Mouse (Mus musculus) cerebellum, adult 11-12 months (tissue): ENCODE measurements around the gene Manba.

Source experiments
- DNase-seq: peaks from one replicate; pipeline ENCODE4 v3.0.0; 2022

Manba gene

DNA sequence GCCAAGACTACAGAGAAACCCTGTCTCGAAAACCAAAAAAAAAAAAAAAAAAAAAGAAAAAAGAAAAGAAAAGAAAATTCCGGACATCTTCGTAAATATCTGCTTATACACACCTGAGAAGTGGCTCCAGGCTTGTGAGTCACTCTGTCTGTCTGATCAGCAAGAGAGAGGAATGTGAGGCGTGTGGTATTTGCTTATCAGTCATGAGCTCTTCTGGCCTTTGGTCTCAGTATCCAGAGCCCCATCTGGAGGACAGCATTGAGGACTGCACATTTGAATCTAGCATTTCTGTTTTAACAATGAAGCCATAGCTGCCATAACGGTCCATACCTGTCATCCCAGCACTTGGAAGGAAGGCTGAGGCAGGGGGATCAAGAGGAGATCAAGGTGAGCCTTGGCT, 48.7 kb downstream of the Manba start:
- DNase-seq: no peak

GRCm38 (mm10) chr3:135546212-135546923, 61.0 kb downstream of the Manba start:
- no peak for DNase-seq

DNA sequence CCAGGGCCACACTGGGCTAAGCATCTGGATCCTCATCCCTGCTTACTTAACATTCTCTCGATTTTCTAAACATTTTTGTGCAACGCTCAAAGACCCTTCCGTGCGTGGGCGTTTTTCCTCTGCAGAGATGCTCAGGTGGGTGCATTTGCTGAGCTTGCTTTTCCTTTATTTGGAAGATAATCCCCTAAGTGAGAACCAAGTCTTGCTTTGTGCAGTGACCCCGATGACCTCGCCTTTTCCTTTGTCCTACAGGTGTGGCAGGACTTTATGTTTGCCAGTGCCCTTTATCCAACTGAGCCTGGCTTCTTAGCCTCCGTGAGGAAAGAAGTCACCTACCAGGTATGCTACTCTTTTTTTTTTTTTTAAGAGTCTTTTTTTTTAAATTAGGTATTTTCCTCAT, 61.9 kb downstream of the Manba start:
- DNase-seq: no peak

- no peak for DNase-seq
Measured at GRCm38 (mm10) chr3:135552874-135553273, 67.5 kb downstream of the Manba start.

GRCm38 (mm10) chr3:135555192-135555591, 69.8 kb downstream of the Manba start:
- no peak for DNase-seq

- DNase-seq: no peak
Measured at GRCm38 (mm10) chr3:135556052-135556587, 70.7 kb downstream of the Manba start.

DNA sequence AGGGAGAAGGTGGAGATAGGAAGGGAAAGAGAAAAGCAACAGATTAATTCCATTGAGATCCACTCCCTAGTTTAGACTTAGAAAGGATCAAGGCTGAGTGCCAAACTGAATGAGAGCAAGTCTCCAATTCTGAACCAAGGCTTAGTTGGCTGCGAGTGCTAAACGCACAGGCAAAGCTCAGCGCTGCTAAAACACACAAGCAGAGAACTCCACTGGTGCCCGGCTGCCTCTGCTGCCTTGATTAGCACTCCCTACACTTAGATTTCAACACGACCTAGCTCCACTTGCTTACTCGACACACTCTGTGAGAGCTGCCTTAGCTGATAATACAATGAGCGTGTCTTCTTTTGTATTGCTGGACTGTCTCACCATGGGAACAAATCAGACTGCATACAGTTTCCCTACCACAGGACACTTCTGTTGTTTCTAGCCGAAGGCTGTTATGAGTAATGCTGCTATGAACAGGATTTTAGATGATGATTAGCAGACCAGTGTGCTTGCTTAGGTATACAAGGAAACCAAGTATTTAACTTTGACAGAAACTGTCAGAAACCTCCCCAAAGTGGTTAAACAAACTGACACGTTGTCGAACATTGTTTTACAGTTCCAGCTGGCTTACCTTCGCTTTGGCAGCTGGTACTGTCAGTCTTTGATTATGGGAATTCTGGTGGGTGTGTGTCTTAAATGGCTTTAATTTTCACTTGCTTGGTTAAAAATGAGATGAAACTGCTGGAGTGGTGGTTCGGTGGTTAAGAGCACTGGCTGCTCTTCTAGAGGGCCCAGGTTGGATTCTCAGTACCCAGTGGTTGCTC, 71.6 kb downstream of the Manba start:
- DNase-seq: no peak

DNA sequence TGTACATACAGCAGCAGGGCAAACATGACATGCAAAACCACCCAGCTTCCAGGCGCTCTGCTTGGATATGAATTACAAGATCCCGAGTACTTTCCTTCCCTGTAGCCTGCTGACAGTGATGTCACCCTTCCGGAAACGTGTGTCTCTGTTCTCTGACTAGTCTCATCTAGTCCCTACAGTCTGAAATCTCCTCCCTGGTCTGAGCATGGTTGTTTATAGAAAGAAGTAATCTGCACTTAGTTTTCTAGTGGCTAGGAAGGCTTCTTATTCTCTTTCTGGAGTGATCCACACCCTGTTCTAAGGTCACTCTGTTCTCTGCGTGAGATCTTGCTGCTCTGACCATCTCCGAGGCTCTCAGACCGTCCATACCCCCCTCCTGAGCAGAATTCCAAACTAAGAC, 76.6 kb downstream of the Manba start:
- DNase-seq: no peak

DNA sequence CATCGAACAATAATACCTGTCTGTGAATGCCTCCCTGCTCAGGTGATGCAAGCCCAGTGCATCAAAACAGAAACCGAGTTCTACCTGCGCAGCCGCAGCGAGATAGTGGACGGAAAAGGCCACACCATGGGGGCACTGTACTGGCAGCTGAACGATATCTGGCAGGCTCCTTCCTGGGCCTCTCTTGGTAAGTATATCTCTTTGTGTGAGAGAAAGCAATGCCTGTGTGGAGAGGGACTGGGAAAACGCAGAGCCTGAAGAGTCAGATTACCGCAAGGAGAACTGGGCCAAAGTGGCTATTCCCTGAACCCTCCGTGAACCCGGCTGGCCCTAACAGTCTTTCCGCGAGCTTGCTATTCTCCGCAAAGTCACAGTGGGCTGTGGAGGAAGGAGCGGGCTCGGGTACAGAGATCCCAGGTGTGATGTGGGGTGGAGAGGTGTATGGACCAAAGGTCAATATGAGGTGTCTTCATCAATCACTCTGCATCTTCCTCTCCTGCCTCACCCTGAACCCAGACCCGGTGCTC, 77.8 kb downstream of the Manba start:
- no peak for DNase-seq

- DNase-seq: no peak
Measured at GRCm38 (mm10) chr3:135564706-135565105, 79.3 kb downstream of the Manba start.

GRCm38 (mm10) chr3:135565306-135565705, 79.9 kb downstream of the Manba start:
- no peak for DNase-seq

- DNase-seq: no peak
Measured at GRCm38 (mm10) chr3:135567888-135568287, 82.5 kb downstream of the Manba start.

DNA sequence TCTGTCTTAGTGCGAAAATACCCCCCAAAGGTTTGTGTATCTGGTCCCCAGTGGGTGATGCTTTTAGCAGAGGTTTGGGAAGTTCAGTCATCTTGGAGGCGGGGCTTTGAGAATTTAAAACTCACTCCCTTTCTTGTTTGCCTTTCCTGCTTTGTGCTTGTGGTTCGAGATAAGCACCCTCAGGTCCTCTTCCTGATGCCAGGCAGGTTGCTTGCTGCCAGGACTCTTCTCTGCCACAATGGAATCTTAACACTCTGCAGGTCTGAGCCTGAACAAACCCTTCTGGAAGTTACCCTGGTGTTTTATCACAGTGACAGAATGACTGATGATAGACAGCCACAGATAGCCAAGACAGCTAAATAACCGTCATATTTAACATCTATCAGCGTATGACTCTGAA, 83.2 kb downstream of the Manba start:
- no peak for DNase-seq

- no peak for DNase-seq
Measured at GRCm38 (mm10) chr3:135571540-135571939, 86.1 kb downstream of the Manba start.

- DNase-seq: no peak
Measured at GRCm38 (mm10) chr3:135573051-135573450, 87.6 kb downstream of the Manba start.

- no peak for DNase-seq
Measured at GRCm38 (mm10) chr3:135575126-135575525, 89.7 kb downstream of the Manba start.

DNA sequence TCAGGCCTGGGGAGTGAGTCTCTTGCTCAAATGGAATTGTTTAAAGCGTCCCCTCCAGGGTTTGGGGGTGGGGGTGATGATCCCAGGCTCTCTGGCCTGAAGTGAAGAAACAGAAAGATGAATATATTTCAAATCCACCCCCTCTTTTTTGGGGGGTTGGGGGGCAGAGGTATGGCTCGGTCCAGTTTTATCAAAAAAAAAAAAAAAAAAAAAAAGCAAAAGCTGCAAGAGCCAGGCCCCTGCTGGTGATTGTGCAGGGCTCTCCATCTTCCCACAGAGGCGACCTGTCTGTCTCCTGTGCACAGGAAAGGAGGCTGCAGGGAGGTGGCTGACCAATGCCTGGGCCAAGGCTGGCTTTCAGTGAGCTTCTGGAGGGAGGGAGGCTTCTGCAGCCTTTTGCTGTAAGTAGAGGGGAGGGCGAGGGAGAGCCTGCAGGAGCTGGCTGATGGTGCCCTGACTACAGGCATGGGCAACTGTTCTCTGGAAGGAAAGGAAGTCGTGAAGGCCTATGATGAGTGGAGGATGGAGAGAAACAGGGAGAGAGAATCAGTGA, 93.3 kb downstream of the Manba start:
- no peak for DNase-seq

DNA sequence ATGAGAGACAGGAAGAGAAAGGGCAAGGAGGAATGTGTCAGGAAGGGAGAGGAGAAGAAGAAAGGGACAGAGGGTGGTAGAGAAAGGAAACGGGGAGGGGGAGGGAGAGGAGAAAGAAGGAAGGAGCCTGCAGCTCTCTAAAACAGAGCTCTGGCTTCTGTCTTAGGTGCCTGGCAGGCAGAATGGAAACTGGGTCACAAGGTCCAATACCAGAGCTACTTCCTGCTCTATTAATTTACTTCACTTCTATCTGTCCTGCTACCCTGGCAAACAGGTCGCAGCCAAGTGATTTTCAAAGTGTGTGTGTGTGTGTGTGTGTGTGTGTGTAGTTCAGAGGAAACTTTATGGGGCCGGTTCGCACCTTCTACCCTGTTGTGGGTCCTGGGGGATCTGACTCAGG, 93.8 kb downstream of the Manba start:
- no peak for DNase-seq

DNA sequence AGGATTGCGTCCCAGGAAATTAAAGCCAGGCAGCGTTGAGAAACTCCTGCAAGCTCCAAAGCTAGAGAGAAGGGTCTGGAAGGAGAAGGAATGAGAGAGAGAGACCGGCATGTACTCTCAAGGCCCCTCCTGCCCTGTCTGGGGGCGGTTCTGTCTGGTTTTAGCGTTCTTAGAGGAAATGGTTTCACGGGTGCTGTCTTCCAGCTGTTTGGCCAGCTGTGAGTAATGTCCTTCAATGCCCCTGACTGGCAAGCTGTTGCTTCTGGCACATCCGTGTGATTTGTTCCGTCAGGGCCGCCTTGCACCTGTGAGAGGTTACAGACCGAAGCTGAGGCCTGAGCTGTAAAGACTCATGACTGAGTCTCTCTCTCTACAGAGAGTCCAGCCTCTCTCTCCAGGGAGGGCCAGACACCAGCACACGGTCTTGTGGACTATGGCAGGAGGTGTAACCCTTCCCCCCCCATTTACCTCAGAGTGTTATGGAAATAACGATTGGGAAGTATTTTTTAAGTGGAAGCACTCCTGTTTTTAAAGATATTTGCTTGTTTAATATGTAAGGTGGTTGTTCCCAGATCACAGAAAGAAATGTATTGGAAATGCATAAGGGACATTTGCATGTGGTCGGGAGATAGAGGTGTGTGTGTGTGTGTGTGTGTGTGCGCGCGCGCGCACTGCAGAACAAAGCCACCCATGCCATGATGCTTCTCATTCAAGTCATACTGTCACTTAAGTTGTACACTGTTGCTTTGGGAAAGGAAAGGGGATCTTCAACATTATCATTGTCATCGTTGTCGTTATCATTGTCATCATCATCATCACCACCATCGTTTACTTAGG, 95.2 kb downstream of the Manba start:
- DNase-seq: no peak

GRCm38 (mm10) chr3:135581606-135582117, 96.3 kb downstream of the Manba start:
- DNase-seq: peak; percentile 15

- DNase-seq: peak; percentile 27
Measured at GRCm38 (mm10) chr3:135582246-135582645, 96.8 kb downstream of the Manba start.

- DNase-seq: no peak
Measured at GRCm38 (mm10) chr3:135585482-135585881, 100.1 kb downstream of the Manba start.
